Mouse (Mus musculus) retina, postnatal 1 day (tissue): ENCODE measurements around the gene Pou3f4.
"Not testable (repeated sequence)": the region's sequence is repeated elsewhere in the genome, so short reads cannot be mapped to it uniquely, and the experiment has no call there.

Experiments
- DNase-seq: peaks from one replicate; pipeline ENCODE4 v3.0.0-alpha.2; 2012

Pou3f4 gene

DNA sequence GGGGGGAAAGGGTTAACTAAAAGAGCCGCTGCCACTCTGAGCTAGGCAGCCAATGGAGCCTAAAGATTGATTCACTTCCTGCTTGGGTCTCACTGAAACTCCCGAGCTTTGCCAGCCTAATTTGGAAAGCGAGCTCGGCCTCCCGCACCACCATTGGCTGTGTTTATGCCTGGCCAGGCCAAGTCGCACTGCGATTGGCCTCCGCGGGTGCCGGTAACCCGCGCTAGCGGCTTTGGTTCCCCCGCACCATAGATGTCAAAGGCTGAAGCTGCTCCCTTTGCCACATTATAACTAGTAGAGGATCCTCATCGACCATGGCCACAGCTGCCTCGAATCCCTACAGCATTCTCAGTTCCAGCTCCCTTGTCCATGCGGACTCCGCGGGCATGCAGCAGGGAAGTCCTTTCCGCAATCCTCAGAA lies at the start of gene Pou3f4:
Gene Pou3f4 (plus strand): TSS at position 130 of the 421 bp plus-strand sequence.
- peak; percentile 84 for DNase-seq

DNA sequence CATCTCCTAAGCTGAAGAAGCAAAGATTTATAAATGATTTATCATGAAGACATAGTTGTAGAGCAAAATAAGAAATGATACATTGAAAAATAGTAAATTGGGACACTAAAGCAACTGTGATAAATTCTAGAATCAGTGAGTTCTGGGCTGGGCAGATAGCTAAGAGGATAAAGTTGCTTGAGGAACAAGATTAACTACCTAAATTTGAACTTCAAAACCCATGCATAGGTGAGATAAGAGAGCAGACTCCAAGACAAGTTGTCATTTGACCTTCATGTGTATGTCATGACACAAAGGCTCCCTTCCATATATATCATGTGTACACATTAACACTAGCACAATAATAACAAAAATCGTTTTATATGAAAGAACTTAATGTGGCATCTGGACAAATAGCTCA lies 48.1 kb upstream of the Pou3f4 start:
- DNase-seq, result no peak

DNA sequence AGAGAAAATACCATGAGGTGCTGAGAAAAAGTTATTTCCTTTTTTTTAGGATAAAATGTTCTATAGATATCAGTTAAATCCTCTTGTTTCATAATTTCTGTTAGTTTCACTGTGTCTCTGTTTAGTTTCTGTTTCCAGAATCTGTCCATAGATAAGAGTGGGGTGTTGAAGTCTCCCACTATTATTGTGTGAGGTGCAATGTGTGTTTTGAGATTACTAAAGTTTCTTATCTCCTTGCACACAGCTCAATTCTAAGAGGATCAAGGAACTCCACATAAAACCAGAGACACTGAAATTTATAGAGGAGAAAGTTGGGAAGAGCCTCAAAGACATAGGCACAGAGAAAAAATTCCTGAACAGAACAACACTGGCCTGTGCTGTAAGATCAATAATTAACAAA lies 39.3 kb upstream of the Pou3f4 start:
- not testable (repeated sequence) for DNase-seq

DNA sequence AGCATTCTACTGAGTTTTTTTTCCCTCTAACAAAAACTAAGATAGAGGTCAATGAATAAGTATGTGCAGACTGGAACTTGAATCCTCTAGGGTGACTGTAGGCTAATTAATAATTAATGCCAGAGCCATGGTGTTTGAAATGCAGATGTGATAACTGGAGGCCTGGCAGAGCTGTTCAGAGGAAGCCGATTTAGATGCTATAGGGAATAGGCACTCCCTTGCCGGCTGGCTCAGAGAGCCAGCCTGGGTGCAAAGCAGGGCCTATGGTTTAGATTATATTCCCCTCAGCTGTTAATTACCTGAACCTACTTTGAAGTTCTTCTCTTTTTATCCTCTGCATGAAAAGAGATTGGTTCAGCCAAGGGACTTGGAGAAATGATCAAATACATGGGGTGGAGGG lies 11.6 kb upstream of the Pou3f4 start:
- DNase-seq, result no peak

DNA sequence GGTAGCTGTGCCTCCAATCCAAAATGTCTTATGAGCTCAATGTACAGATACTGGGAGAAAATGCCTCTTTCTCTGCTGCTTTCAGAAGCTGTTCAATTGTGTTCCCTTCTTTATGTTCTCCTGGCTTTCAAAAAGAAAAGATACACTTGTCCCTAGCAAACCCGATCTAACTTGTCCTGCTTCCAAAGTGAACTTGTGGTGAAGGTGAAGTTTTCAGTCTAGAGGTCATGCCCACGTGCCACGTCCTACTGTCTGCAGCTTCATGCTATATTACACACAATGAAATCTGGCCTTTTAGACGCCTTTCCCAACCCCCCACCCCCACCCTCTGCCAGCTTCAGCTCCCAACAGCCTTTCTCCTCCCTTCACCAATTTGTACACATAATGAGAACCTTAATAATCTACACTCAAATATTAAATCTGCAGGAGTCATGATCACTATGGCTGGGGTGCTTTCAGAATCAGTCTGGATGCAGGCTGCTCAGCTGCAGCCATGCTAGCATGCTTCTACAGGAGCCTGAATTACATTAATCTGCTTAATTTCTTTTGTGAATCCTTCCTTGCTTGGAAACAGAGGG lies 4.0 kb upstream of the Pou3f4 start:
- DNase-seq, result no peak

DNA sequence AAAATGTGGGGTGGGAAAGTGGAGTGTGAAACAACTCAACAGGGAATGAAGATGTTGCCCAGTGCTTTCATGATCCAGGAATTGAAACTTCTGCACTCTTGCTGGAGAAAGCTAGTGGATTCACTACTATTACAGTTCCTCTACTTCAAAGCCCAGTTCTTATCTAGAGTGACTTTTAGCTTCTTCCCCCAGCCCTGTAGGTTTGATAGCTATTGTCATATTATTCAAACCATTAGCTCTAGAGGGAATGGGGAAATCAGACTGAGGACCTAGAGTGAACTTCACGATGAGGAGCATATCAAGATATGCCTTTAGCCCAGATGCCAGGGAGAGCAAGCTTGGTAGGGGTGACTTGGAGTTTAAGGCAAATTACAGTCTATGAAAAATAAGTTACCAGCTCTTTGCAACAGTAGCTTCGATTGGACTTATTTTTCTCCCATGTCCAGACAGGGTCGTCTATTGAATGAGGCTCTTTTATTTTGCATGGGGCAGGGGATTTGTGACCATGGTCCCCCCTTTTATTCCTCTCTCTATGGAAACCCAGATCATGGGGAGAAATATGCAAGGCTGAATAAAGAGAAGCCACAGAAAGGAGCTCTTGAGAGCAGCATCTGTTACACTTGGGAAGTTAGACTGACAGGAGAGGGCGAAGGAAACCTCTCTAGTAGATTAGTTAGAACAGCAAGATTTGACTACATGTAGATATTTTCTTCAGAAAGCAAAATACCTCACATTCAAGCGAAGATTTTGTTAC lies 3.1 kb upstream of the Pou3f4 start:
- no peak for DNase-seq

DNA sequence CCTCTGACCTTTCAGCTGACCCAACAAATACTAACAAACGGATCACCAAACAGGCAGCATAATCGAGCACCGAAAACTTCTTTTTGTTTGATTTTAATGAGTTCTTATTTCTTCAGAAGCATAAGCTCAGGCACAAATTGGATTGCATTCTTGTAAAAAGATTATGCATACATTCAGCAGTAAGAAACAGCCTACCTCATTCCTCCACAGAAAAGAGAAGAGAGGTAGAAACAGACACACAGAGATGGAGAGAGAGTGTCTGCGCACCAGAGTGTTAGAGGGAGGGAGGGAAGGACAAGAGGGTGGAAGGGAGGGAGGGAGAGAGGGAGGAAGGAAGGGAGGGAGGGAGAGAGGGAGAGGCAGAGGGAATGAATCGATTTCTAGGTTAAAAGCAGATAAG lies 2.0 kb upstream of the Pou3f4 start:
- DNase-seq, result no peak

DNA sequence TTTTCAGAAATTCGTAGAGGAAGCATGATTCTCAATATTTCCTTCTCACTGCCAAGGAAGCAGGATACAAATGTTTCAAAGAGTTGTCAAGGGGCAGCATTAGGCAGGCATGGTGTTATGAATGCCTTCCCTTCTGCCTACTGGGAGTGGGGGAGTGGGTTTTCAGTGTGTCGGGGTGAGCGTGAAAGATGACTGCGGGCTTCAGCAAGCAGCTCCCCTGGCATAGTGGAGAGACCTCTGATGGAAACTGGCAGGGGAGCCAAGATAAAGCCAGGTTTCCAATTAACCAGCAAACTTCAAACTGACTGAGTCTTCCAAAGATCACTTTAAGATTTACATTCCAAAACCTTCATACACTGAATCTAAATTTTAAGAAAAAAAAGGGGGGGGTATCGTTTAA lies 679 bp upstream of the Pou3f4 start:
- no peak for DNase-seq

DNA sequence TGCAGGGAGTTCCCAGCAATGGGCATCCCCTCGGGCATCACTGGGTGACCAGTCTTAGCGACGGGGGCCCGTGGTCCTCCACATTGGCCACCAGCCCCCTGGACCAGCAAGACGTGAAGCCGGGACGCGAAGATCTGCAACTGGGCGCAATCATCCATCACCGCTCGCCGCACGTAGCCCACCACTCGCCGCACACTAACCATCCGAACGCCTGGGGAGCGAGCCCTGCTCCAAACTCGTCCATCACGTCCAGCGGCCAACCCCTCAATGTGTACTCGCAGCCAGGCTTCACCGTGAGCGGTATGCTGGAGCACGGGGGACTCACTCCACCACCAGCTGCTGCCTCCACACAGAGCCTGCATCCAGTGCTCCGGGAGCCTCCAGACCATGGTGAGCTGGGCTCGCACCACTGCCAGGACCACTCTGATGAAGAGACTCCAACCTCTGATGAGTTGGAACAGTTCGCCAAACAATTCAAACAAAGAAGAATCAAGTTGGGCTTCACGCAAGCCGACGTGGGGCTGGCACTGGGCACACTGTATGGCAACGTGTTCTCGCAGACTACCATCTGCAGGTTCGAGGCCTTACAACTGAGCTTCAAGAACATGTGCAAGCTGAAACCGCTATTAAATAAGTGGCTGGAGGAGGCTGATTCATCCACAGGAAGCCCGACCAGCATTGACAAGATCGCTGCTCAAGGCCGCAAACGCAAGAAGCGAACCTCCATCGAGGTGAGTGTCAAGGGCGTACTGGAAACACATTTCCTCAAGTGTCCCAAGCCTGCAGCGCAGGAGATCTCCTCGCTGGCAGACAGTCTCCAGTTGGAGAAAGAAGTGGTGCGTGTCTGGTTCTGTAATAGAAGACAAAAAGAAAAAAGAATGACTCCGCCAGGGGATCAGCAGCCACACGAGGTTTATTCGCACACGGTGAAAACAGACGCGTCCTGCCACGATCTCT lies 790 bp downstream of the Pou3f4 start:
- DNase-seq, result peak; percentile 30

DNA sequence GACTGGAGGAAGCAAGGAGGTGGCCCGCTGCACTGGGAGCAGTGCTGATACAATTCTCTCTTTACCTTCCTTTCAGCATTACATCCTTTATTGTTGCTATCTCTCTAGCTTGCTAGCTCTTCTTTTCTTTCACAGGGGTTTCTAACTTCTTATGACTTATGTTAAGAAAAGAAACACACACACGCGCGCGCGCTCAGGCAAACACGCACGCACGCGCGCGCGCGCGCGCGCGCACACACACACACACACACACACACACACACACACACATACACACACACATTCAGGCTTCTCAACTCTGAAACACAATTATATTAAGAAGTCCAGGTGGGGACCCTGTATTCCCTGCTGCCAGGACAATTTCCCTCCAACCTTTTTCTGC lies 1.5 kb downstream of the Pou3f4 start:
- DNase-seq, result no peak

DNA sequence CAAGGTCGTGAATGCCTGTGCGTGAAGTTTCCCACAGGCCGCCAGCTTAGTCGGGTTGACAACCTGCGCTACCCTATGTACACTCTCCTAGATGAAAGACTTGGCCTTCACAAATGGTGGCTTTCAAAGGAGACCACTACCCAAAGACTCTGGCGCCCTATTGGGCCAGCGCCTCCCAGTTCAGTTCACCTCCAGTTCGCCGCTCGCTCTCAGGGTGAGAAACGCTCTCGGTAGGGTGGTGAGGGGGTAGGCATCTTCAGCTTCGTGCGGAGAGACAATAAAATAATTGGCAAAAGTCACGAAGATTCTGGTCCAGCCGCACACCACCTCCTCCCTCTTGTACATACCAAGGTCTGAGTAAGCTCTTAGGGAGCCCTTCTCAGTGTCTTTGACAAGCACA lies 2.5 kb downstream of the Pou3f4 start:
- peak; percentile 15 for DNase-seq

DNA sequence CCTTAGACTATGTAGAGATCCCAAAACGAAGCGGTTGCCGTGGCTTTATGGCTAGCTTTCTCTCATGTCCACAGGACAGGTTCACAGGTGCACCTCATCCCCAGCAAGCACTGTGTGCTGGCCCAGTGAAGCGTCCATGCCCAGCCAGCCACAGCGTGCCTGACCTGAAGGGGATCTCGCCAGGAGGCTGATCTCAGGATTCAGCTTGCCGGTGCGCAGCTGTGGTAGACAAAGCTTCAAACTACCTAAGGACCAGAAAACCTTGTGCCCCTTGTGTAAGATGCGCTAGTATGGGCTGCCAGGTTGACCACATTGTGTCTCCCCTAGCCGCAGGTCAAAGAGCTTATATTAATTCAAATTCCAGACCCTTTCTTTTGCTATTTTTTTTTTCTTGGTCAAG lies 3.1 kb downstream of the Pou3f4 start:
- no peak for DNase-seq

DNA sequence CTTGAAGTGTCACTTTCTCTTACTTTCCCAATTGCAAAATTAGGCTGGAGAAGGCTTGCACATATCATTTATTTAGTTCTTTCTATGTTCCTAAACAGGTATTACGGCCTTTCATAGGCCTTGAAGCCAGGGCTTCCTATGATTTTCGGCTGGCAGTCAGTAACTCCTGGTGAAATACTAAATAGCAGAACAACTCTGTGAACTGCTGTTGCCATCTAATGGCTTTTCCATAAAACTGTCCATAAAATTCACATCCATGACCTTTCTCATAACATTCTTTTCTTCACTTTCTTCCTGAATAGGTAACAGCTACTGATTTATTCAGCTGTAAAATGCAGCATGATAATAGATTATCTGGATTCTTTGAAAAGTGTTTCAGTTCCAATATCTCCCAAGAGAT lies 23.4 kb downstream of the Pou3f4 start:
- DNase-seq, result no peak

DNA sequence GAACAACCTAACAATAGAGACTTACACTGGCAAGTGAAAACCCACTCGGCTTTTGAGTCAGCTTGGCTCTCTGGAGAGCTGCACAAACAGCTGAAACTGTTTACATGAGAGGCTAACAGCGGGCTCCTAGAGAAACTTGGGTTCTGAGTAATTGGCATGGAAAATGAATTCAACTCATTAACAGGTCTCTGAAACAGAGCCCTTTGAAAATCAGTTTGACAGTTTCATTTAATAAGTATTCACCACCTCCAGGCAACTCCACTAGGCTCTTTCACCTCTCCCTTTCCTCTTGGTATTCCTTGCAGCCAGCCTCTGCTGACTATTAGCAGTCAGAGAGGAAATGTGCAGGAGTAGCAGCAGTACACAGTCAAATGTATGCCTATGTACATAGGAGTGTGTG lies 37.2 kb downstream of the Pou3f4 start:
- DNase-seq, result no peak
